Mouse (Mus musculus) brain, adult 2 months (tissue): ENCODE measurements around the gene Defa33.
"Not testable (repeated sequence)": the region's sequence is repeated elsewhere in the genome, so short reads cannot be mapped to it uniquely, and the experiment has no call there.

Experiments used
- DNase-seq: peaks from one replicate; pipeline ENCODE4 v3.0.0; 2011; ENCODE audit warnings: low read depth, low spot score

The Defa33 gene

DNA sequence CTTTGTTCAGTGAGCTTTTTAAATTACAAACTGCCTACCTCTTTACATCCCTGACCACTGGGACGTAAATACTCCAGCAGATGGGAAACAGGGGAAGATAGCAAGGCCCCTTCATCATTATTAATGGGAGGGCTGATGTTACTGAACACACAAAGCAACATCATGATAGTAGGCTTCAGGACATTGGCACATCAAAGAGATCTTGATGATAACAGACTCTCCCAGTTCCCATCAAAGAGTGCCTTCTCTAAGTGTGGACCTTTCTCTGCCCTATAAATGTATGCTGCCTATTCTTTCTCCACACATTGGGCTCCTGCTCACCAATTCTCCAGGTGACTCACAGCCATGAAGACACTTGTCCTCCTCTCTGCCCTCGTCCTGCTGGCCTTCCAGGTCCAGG is at the start of gene Defa33:
Defa33 (plus strand) TSS at position 301 of the 400 bp plus-strand sequence.
- DNase-seq: not testable (repeated sequence)

- DNase-seq: not testable (repeated sequence)
These were observed 13.4 kb upstream of the Defa33 start, which contains the start of gene Defa2 for GRCm38 (mm10) chr8:21378215-21378614. Defa2 (plus strand) TSS chr8:21378515.

GRCm38 (mm10) chr8:21427111-21427510 is 35.5 kb downstream of the Defa33 start, which contains the start of gene Defa36:
Defa36 (plus strand) TSS chr8:21427411.
- DNase-seq: not testable (repeated sequence)
